Mouse (Mus musculus) retina, embryonic 14.5 days (tissue): ENCODE results near the gene Uvssa.
"Not testable (repeated sequence)": the region's sequence is repeated elsewhere in the genome, so short reads cannot be mapped to it uniquely, and the experiment has no call there.

Experiments used
- DNase-seq: peaks from one replicate; pipeline ENCODE4 v3.0.0-alpha.2; 2015; ENCODE audit warnings: low spot score

The Uvssa gene

DNA sequence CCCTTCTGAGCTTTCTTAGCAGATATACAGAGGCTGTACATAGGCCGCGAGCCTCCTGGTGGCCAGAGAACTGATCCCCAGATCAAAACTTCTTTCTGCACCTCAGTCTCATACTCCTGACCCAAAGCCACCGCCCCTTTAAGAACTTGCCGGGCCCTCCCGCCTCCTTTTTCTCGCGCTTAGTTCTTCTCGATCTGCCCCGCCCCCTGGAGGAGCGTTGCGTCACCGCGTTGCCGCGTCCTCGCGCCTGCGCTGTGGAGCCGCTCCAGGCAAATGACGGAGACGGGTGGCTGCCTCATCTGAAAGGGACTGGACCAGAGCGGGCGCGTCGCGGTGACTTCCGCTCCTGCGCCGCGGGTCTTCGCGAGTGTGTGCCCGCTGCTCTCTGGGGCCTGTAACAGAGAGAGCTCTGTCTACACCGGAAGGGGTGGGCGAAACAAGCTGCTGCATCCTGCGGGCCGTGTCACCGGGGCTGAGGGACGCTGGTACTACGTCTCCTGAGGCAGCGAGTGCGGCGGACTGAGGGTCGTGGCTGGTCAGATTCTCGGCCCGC lies at the start of gene Uvssa:
TSS of gene Uvssa (plus strand) at position 248 of the 553 bp plus-strand sequence.
- DNase-seq = peak; percentile 99

DNA sequence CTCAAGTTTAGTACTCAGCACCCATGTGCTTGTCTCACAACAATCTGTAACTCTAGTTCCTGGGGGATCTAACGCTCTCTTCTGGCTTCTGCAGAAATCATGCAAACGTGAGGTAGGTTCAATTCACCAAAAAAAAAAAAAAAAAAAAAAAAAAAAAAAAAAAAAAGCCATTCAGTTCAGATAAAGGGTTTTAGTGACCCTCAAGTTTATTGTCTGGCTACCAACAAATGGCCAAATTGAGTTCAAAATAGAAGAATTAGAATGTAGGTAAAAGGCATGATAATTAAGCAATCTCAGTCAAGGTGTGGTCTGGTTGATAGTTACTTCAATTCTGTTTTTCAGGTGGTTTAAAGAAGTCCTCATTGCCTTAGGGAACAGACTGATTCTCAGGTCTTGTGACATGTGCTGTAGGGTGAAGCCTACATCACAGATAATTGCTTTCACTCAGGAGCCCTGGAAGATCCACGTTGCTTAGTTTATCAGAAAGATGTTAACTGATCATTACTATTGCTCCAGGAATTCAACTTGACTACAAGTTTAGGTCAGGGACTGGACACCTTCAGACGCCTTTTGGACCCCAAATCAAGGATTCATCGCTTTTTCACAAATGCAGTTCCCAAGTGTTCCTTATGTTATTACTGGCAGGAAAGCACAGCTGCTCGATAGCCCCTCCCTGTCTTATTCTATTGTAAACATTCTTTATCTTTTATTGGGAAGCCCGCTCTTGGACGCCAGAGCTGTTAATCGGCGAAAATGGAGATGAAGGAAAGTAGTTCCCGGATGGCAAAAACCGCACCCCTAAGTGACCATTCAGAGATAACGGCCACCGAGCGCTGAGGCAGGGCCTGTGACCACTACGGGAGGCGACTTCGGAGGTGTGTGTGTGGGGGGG lies 43.7 kb upstream of the Uvssa start:
- no peak for DNase-seq

DNA sequence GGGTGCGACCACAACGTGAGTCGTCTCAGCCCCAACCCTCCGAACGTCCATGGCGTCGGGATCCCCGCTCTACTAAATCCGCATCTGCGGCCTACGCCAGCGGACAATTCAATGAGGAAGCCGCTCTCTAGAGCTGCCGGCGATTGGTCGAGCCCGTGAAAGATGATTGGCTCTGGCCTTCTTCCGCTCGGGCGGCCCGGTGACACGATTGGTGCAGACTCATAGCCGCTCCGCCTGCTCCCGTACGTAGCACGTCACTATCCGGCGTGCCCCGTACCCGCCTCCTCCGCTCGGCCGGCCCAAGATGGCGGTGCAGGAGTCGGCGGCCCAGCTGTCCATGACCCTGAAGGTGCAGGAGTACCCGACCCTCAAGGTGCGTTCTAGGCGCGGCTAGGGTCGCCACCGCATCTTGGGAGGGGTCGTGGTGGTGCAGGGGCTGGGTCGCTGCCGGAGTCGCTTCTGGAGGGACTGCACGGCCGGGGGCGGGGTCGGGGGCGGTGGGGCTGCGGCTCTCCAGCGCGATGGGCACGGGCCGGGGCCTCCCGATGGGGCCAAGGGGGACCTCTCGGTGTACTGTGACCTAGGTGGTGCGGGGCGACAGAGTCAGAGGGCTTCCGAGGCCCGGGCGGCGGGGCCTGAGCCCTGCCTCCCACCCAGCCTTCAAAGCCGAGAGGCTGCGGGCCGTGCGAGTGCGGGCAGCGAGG lies 42.9 kb upstream of the Uvssa start, which contains the start of gene Maea:
TSS of gene Maea (plus strand) at position 237 of the 704 bp plus-strand sequence.
- DNase-seq = peak; percentile 98

DNA sequence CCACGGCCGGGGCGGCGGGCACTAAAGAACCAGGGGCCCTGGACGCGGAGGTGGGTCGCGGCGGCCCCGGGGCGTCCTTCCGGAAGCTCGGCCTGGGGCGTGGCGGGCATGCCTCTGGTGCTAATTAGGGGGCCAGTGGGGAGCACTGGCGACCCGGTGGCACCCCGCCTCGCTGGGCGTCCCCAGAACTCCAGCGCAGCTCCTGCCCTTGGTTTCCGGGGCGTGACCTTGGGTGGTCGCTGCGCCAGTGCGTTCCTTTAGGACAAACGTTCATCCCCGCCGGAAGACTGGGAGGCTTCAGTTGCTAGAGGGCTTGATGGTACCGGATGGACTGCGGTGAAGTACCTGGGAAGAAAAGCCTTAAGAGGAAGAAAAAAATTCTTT lies 42.4 kb upstream of the Uvssa start:
- DNase-seq = peak; percentile 49

DNA sequence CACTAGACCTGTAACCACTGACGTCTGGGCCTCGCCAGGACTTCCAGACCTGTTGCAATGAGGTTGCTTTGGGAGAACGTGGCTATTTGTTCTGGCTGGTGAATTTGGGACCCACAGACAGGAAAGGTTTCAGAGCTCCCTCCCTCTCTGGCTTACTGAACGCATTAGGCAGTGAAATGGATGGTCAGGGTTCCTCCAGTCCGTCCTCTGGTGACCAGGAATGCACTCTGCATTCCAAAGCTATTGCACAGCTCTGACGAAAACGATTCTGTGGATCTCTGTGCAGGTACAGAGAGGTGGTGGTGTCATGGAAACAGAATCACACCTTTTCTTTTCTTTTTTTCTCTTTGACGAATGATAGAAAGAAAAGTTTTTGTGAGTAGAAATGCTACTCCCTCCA lies 41.1 kb upstream of the Uvssa start:
- DNase-seq = no peak

DNA sequence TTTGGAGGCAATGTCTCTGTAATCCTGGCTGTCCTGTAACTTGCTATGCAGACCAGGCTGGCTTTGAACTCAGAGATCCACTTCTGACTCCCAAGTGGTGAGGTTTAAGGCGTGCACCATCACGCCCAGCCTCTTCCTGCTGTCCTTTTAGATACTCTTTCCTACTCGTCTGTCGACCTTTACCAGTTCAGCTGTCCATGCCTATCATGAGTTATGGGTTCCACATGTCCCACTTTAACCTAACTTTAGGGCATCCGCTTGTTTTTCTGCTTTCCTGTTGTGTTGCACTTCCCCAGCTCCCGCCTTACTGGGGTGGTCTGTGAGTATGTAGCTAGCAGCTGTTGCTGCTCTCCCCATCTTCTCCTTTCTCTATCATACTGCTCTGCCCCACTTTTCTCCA lies 37.2 kb upstream of the Uvssa start:
- no peak for DNase-seq

DNA sequence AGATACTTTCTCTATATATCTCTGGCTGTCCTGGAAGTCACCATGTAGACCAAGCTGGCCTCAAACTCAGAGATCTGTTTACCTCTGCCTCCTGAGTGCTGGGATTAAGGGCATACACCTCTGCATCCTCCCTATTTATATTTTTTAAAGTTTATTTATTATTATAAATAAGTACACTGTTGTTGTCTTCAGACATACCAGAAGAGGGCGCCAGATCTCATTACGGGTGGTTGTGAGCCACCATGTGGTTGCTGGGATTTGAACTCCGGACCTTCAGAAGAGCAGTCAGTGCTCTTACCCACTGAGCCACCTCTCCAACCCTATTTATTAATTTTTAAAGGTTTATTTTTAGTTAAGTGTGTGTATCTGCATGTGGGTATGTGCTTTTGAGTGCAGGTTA lies 36.1 kb upstream of the Uvssa start:
- not testable (repeated sequence) for DNase-seq

DNA sequence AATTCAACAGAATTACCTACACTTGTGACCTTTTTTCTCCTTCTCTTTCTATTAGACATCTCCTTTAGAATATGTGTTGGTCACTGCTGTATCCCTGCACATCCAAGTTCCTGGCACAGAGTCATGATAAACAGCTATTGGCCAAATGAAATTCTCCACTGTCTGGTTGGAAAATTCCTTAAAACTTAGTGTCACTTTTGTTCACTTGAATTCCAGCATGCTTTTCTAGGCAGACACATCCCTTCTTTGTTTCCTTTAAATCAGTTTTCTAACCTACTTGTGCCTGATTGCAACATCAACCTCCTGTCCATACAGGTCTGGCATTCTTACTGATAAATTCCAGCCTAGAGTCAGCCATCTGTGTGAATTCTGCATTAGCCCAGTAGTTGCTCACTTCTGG lies 35.5 kb upstream of the Uvssa start:
- DNase-seq = no peak

DNA sequence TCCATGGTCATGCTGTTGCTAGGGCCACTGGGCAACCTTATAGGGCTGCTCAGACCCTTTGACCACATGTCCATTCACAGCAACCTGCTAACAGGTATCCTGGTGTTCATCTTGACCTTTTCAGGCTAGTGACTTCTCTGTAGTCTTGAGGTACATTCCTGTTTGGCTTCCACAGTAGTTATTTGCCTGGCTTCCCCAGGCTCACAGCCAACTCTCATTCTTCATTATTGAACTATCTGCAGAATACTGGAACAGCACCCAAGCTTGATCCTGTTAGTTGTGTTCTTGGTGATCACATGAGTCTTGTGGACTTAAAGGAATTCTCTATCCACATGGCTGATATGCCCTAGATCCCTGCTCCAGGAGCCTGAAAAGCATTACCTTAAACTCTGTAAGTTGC lies 34.8 kb upstream of the Uvssa start:
- DNase-seq = no peak

DNA sequence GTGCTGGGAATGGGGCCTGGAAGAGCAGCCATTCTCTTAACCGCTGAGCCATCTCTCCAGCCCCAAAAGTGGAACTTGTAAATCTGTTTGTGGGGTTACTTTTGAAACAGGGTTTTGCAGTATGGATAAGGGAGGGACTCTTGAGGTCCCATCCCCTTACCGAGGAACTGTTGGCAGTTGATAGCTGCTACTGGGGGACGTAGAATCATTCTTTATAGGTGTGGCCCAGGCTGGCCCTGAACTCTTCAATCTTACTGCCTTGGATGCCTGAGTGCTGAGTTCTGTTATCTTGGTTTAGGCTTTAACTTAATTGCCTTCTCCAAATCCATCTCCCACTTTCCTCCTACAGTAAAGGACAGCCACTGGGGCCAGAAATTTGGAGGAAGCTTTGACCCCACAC lies 34.3 kb upstream of the Uvssa start:
- DNase-seq = no peak

DNA sequence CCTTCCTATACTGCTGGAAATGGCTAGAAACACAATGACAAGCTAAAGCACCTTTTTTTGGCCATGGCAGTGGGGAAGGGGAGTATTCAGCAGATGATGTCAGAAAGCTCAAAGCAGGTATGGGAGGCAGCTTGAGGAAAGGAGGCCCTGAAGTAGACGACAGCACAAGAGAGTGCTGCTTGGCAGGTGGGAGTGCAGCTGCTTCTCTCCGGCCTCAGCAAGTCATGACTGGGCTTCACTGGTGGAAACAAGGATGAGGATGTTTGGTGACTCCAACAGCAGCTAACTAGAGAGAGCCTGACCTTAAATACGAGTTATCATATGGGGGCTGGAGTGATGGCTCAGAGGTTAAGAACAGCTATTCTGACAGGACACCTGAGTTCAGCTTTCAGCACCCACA lies 30.7 kb upstream of the Uvssa start:
- no peak for DNase-seq

DNA sequence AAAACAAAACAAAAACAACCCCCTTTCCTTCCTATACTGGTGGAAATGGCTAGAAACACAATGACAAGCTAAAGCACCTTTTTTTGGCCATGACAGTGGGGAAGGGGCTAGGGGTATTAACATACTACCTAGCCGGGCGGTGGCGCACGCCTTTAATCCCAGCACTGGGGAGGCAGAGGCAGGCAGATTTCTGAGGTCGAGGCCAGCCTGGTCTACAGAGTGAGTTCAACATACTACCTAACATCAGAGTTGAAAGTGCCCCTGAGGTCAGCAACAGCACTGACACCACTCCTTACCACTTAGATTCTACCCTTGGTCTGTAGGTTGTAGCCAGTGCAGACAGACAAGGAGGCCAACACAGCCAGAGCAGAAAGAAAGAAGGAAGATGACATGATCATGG lies 29.1 kb upstream of the Uvssa start:
- no peak for DNase-seq

DNA sequence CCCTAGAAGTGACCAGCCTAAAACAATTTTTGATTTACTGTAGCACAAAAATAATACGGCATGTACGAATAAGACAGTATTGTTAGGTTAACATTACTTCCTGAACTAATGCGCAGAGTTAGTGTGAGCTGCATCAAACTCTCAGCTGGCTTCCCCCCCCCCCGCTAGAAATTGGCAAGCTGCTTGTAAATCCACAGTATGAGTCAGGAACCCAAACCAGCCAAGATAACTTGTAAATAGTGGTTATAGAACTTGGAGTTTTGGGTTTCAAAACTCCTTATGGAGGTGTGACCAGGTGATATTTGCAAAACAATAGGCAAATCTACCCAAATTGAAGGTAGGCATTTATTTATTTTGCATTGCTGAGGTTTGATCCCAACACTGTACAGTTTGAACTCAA lies 28.6 kb upstream of the Uvssa start:
- DNase-seq = no peak

DNA sequence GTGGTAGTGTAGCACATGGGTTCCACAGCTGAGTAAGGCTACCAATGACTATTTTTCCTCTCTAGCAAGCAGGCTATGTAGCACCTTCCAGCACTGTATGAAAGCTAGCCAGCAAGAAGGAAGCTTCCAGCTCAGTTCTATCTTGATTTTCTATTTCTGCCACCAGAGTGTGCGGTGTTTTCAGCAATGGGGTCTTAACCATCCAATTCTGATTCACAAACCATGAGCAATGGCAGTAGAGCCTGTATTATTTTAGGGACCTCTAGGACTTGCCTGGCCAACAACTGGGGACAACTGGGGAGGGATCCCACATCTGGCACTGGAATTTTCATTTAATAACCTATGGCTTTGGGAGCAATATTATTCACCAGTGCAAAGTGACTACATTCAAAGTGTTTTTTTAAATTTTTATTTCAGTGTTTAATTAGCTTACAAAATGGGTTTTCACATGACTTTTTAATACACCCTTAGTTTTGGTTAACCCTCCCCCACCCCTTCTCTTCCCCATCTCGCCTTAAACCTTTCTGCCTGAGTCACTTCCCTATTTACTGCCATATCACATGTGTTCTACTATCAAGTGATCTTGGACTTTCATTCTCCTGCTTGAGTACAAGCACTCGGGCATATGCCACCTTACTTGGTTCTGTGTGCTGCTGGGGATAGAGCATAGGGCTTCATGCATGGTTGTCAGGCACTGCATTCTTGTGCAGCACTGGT lies 26.6 kb upstream of the Uvssa start:
- DNase-seq = no peak

DNA sequence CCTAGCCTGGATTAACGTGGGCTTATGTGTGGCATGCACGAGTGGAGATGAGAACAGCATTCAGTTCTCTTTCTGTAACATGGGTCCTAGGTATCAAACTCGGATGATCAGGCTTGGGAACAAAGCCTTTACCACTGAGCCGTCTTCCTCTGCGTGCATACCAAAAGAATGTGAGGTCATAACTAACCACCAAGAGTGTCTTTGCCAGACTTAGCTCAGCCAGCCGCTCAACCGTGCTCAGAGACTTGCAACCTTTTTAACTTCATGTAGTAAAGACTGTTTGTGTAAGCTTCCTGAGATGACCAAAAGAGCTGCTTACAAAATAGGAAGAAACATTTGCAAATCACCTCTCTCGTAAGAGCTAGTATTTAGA lies 26.1 kb upstream of the Uvssa start:
- no peak for DNase-seq

DNA sequence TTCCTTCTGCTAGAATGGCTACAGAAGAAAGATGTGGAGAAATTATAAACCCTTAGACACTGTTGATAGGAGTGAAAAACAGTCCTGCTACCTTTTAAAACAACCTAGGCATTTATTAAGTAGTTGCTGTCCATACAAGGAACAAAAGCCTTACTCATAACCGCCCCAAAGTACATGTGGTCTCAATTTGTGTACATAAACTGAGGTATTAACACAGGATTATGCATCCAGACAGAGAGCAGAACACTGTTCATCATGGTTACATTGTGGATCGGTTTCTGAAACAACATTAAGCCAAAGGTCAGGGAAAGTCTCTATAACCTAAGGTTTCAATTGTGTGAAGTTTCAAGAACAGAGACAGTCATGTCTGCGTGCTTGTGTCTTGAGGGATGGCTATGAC lies 25.3 kb upstream of the Uvssa start:
- no peak for DNase-seq

DNA sequence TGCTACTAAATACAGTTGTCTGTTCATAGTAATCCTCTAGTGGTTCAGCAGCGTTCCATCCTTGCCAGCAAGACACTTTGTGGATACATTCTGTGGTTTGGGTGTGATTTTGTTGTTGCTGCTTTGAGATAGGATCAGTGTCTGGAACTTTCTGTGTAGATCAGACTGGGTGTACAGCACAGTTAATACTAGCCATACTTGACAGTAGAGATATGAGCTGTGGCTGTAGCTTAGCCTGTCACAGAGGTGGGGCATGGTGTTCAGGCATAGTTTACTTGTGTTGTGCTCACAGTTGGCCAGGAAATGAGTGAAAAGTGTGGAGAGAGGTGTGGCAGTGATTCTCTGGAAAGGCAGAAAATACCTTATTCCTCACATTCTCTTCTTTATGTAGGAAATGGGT lies 20.9 kb upstream of the Uvssa start:
- no peak for DNase-seq

DNA sequence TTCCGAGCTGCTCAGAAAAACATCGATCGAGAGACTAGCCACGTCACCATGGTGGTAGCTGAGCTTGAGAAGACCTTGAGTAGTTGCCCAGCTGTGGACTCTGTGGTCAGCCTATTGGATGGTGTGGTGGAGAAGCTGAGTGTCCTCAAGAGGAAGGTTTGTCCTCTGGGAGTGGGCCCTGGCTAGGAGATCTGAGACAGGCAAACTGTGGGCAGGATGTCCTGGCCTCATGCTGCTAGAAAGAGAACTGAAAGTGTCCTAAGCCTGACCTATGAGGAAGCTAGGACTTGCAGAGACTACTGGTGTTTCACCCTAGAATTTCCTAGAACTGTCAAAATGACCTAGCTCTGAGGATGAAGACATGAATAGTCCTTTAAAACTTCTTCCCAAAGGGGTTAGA lies 19.9 kb upstream of the Uvssa start:
- no peak for DNase-seq

DNA sequence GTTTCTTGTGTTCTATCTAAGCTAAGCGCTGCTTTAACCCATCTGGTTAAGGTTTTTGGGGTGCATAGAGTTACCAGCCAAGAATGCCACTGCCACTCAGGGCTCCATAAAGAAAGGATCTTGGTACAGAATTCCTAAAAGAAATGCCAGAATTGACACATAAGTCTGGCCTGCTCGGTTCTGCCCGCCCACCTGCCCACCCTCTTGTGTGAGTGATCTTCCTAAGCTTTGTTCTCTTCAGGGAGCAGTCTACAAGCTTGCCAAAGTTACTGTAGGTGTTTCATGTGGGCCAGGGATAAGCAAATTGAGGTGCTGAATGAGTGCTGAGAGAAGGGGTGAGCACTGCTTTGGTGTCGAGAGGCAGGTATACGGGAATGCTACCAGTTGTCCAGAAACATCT lies 15.1 kb upstream of the Uvssa start:
- no peak for DNase-seq

DNA sequence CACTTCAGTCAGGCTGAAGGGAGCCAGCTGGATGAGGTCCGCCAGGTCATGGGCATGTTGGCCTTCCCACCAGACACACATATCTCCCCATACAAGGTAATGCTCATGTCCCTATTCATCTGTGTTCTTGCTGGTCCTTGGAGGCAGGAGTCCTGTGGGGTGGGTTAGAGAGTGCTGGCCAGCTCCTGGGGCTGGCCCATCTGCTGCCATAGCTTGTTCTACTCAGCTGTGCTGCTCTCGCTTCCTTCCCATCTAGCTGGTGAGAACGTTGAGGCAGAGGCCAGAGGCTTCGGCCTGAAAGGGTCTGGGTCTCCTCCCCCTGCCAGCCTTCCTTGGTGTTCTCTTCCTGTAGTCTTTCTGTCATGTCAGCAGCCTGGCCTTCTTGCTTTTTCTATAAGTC lies 9.7 kb upstream of the Uvssa start:
- no peak for DNase-seq

DNA sequence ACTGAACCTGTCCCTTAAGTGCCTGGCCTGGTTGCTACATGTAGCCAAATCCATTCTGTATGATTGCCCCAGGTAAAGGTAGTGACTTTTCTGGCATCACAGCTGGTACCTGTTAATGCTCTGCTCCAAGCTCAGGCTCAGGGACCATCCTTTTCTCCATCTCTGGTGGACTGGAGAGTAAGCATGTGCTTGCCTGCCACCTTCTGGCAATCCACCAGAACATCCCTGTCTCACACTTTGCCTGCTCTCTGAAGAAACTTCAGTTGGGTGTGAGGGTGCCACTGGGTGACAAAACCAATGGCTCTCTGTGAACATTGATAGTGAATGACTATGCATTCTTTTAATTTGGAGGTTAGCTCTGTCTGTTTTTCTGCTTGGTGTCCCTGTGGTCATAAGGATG lies 7.2 kb upstream of the Uvssa start:
- DNase-seq = peak; percentile 40

DNA sequence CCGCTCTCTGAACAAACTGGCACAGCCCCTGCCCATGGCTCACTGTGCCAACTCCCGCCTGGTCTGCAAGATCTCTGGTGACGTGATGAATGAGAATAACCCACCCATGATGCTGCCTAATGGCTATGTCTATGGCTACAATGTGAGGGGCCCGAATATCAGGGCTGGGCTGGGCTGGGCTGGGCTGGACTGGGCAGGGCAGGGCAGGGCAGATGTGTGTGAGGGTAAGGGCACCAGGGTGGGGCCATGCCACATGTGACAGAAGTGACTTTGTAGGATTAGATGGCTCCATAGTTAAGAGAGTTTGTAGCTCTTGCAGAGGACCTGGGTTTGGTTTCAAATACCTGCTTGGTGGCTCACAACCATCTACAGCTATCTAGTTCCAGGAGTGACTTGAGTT lies 6.7 kb upstream of the Uvssa start:
- DNase-seq = no peak
